Mouse (Mus musculus) forebrain, embryonic 11.5 days (tissue): ENCODE data around the gene Bmp7. TPM values are rescaled to one million over a fixed set of nuclear protein-coding genes. Genes with fewer than 3 reads are reported as not detected.

Experiments used
- ATAC-seq: fragments of 200-750 bp; cut with Nextera tagmentation; replicated peaks from 2 replicates; pipeline ENCODE4 v1.8.0; 2017; ENCODE audit warnings: moderate TSS enrichment; ENCODE audit not compliant: low FRiP score
- DNase-seq: peaks from one replicate; pipeline ENCODE4 v3.0.0-alpha.2; 2017; ENCODE audit warnings: low spot score
- H3K27ac ChIP-seq: fragments of 300-500 bp; sonication (generic); 2 replicates; pipeline ENCODE4 v1.5.1; 2014; ENCODE audit warnings: low read depth, low read length
- H3K27me3 ChIP-seq: fragments of 300-500 bp; sonication (generic); 2 replicates; pipeline ENCODE4 v1.6.1; 2014; ENCODE audit warnings: mild to moderate bottlenecking, low read length, mixed read lengths; ENCODE audit not compliant: control insufficient read depth, insufficient read depth
- H3K36me3 ChIP-seq: fragments of 300-500 bp; sonication (generic); 2 replicates; pipeline ENCODE4 v1.6.1; 2014; ENCODE audit warnings: mild to moderate bottlenecking, low read length, moderate library complexity, mixed read lengths; ENCODE audit not compliant: control insufficient read depth, insufficient read depth
- H3K4me1 ChIP-seq: fragments of 300-500 bp; sonication (generic); replicated peaks from 2 replicates; pipeline ENCODE4 v1.6.1; 2014; ENCODE audit warnings: low read length, mixed read lengths; ENCODE audit not compliant: control insufficient read depth, insufficient read depth
- H3K4me2 ChIP-seq: fragments of 300-500 bp; sonication (generic); 2 replicates; pipeline ENCODE4 v1.6.1; 2014; ENCODE audit warnings: low read depth, mild to moderate bottlenecking, low read length, moderate library complexity, mixed read lengths; ENCODE audit not compliant: severe bottlenecking
- H3K4me3 ChIP-seq: fragments of 300-500 bp; sonication (generic); 2 replicates; pipeline ENCODE4 v1.5.1; 2014; ENCODE audit warnings: low read depth, low read length
- H3K9ac ChIP-seq: fragments of 300-500 bp; sonication (generic); 2 replicates; pipeline ENCODE4 v1.6.1; 2014; ENCODE audit warnings: low read length
- H3K9me3 ChIP-seq: fragments of 300-500 bp; sonication (generic); 2 replicates; pipeline ENCODE4 v1.6.1; 2016; ENCODE audit warnings: low read length, mixed read lengths; ENCODE audit not compliant: control insufficient read depth
- WGBS: fragments of 180-500 bp; shearing (Covaris S2); extraction: QIAGEN DNeasy Blood & Tissue Kit; methylation state at CpG from one replicate; pipeline ENCODE4 v1.1.7; 2014; 5-methylcytosine and 5-hydroxymethylcytosine counted together
- polyA plus RNA-seq: library from polyadenylated mRNA; unstranded; fragments of >200 nt; fragmentation: Nextera tagmentation; extraction: Ambion mirVana; gene quantifications from 2 replicates; pipeline ENCODE4 v1.2.1, GENCODE M21; 2014

The Bmp7 gene
- polyA plus RNA-seq, 1 experiment from 2014 or later: 20.7 TPM

- Histone ChIP-seq H3K9me3 (no peaks in the 10 kb centered on the region), H3K27ac (no peak overlapping the region), H3K36me3 (no peaks in the 10 kb centered on the region), H3K27me3 (no peaks in the 10 kb centered on the region), H3K4me1 (peaks cover 8% of the 10 kb centered on the region; the same call in 1 of the 2 replicates), H3K9ac (no peak overlapping the region), H3K4me3 (no peak overlapping the region), H3K4me2 (no peak overlapping the region)
- WGBS: 83% methylated on average over 14 of the region's 14 CpGs
- ATAC-seq: no peak
- DNase-seq: no peak
Measured at GRCm38 (mm10) chr2:172861590-172861989, 78.5 kb downstream of the Bmp7 start.

GRCm38 (mm10) chr2:172860593-172860992 is 79.5 kb downstream of the Bmp7 start:
- no peak overlapping the region for H3K4me3 ChIP-seq
- no peaks in the 10 kb centered on the region for H3K27me3 ChIP-seq
- no peaks in the 10 kb centered on the region for H3K36me3 ChIP-seq
- DNase-seq (no peak), ATAC-seq (no peak)
- H3K27ac ChIP-seq: no peak overlapping the region
- H3K4me1 ChIP-seq: peaks cover 8% of the 10 kb centered on the region; the same call in 1 of the 2 replicates
- H3K9me3 ChIP-seq: no peaks in the 10 kb centered on the region
- WGBS: 85% methylated on average over 8 of the region's 8 CpGs
- no peak overlapping the region for H3K9ac ChIP-seq
- H3K4me2 ChIP-seq: no peak overlapping the region

GRCm38 (mm10) chr2:172860104-172860503 is 80.0 kb downstream of the Bmp7 start:
- no peaks in the 10 kb centered on the region for H3K36me3 ChIP-seq
- H3K27ac ChIP-seq: no peak overlapping the region
- H3K27me3 ChIP-seq: no peaks in the 10 kb centered on the region
- no peak overlapping the region for H3K4me2 ChIP-seq
- H3K9ac ChIP-seq: no peak overlapping the region
- no peaks in the 10 kb centered on the region for H3K9me3 ChIP-seq
- ATAC-seq (no peak), DNase-seq (no peak)
- no peak overlapping the region for H3K4me3 ChIP-seq
- 88% methylated on average over 7 of the region's 7 CpGs for WGBS
- peaks cover 8% of the 10 kb centered on the region; the same call in 1 of the 2 replicates for H3K4me1 ChIP-seq

DNA sequence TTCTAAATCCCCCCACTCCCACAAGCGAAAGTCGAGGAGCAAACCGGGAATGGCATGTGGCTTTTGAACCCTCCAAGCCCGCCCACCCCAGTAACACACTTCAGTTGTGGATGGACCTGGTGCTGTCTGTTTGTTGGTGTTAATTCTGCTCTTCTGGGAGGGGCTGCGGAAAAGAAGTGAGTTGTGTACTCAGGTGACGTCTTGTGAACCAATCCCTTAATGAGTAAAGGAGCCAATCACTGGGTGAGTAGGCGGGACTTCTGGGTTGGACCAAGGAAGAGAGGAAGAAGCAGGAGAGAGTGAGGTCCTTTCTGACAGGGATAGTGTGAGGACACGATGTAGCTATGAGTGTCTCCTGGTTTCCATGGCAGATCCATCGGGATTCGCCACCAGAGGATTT is 83.1 kb downstream of the Bmp7 start:
- H3K27me3 ChIP-seq: no peaks in the 10 kb centered on the region
- no peaks in the 10 kb centered on the region for H3K9me3 ChIP-seq
- H3K36me3 ChIP-seq: no peaks in the 10 kb centered on the region
- no peak overlapping the region for H3K4me3 ChIP-seq
- no peak overlapping the region for H3K9ac ChIP-seq
- H3K4me1 ChIP-seq: no peaks in the 10 kb centered on the region
- no peak for DNase-seq
- WGBS: 62% methylated on average over 10 of the region's 10 CpGs
- H3K4me2 ChIP-seq: no peak overlapping the region
- ATAC-seq: no peak
- no peak overlapping the region for H3K27ac ChIP-seq

DNA sequence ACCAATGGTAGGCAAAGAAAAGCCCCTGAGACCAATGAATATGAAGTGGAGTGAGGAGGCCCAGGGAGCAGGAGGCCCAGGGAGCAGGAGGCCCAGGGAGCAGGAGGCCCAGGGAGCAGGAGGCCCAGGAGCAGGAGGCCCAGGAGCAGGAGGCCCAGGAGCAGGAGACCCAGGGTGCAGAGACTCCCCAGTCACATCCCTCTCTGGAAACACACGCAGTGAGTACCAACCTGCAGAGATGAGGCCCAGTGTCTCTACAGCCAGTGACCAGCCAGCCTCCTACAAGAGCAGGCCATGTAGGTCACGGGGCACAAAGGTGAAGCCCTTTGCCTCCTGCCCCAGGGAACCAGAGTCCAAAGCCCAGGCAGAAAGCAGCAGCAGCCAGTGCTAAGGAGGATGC is 83.6 kb downstream of the Bmp7 start:
- Histone ChIP-seq H3K4me1 (no peaks in the 10 kb centered on the region), H3K4me2 (no peak overlapping the region), H3K27me3 (no peaks in the 10 kb centered on the region), H3K36me3 (no peaks in the 10 kb centered on the region), H3K27ac (no peak overlapping the region), H3K9ac (no peak overlapping the region), H3K9me3 (no peaks in the 10 kb centered on the region), H3K4me3 (no peak overlapping the region)
- DNase-seq (no peak), ATAC-seq (no peak)
- 40% methylated on average over 2 of the region's 2 CpGs for WGBS

DNA sequence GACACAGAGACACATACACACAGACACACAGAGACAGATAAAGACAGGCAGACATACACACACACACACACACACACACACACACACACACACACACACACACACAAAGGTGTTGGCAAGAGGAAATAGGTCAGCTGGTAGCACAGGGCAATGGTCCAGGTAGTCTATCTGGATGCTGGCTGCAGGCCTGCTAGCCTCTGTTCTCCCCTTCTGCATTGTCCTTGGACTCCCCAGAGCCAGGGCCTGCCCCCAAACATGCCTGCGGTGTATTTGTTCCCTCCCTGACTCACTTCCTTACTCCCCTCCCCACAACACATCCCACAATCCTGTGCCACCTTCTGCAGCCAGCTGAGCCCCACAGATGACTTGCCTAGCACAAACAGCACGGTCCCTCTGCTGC is 86.0 kb downstream of the Bmp7 start:
- Histone ChIP-seq H3K4me3 (no peak overlapping the region), H3K36me3 (no peaks in the 10 kb centered on the region), H3K27ac (no peak overlapping the region), H3K9ac (no peak overlapping the region), H3K9me3 (no peaks in the 10 kb centered on the region), H3K4me2 (no peak overlapping the region), H3K27me3 (no peaks in the 10 kb centered on the region), H3K4me1 (no peaks in the 10 kb centered on the region)
- WGBS: 79% methylated on average over 2 of the region's 2 CpGs
- DNase-seq (no peak), ATAC-seq (no peak)

- Histone ChIP-seq H3K9me3 (no peaks in the 10 kb centered on the region), H3K36me3 (no peaks in the 10 kb centered on the region), H3K4me1 (no peaks in the 10 kb centered on the region), H3K4me2 (no peak overlapping the region), H3K9ac (no peak overlapping the region), H3K27ac (no peak overlapping the region), H3K27me3 (no peaks in the 10 kb centered on the region), H3K4me3 (no peak overlapping the region)
- no peak for DNase-seq
- WGBS: 82% methylated on average over 11 of the region's 11 CpGs
- ATAC-seq: no peak
Measured at GRCm38 (mm10) chr2:172851773-172852172, 88.3 kb downstream of the Bmp7 start.

GRCm38 (mm10) chr2:172848193-172848592 is 91.9 kb downstream of the Bmp7 start:
- Histone ChIP-seq H3K27me3 (no peaks in the 10 kb centered on the region), H3K27ac (no peak overlapping the region), H3K36me3 (no peaks in the 10 kb centered on the region), H3K9me3 (no peaks in the 10 kb centered on the region), H3K4me1 (0 out of 2 replicates have a peak, but pooled peaks cover 2% of the 10 kb centered on the region), H3K4me3 (no peak overlapping the region), H3K4me2 (no peak overlapping the region), H3K9ac (no peak overlapping the region)
- no peak for DNase-seq
- WGBS: 79% methylated on average over 6 of the region's 6 CpGs
- ATAC-seq: no peak

DNA sequence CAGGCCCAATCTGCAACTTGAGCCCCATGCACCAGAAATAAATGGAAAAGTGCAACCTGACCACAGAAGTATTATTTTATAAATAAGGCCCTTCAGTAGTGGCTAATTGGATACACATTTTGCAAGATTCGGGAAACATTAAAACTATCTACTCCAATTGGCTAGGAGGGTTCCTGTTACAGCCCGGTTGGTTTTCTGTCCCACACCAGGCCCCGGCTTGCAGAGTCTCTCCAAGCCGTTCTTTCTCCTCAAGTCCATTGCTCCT is 93.9 kb downstream of the Bmp7 start:
- DNase-seq: no peak
- Histone ChIP-seq H3K9me3 (no peaks in the 10 kb centered on the region), H3K4me3 (no peak overlapping the region), H3K27ac (no peak overlapping the region), H3K36me3 (no peaks in the 10 kb centered on the region), H3K4me2 (no peak overlapping the region), H3K27me3 (no peaks in the 10 kb centered on the region), H3K4me1 (0 out of 2 replicates have a peak, but pooled peaks cover 2% of the 10 kb centered on the region), H3K9ac (no peak overlapping the region)
- no peak for ATAC-seq
- WGBS: 78% methylated on average over 4 of the region's 4 CpGs
